Mouse (Mus musculus) layer of hippocampus, postnatal 14 days (tissue): ENCODE data around the gene Mrpl1. TPM values are rescaled to one million over a fixed set of nuclear protein-coding genes. Genes with fewer than 3 reads are reported as not detected.

Source experiments
- DNase-seq, 2 experiments: peaks; one replicate each; pipeline ENCODE4 v3.0.0; 2021 to 2022; ENCODE audit warnings: low spot score in 2 of 2, mixed read lengths in 1 of 2
- total RNA-seq, 2 experiments: library from RNA; stranded (reverse); gene quantifications; 2 replicates each; pipeline ENCODE4 v1.2.3; 2021

Gene Mrpl1
- total RNA-seq, 2 experiments from 2014 or later, result 16.4 to 16.7 TPM

DNA sequence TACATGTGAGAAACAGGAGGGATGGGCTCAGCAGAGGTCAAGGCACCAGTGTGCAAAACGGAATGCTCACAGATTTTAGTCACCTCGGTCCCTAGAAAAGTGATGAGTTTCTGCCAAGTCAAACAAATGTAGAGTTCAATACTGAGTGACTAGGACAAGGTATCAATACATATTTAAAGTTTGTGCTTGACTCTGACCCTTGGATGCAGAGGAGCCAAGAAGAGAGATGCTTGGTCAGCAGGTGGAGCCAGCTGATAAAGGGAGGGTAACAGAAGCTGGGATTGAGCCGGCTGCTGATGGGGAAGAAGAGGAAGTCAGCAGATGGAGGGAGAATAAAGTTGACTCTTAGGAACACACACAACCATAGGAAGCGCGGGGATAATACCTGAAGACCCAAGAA, 97.5 kb downstream of the Mrpl1 start:
- no peak for DNase-seq

DNA sequence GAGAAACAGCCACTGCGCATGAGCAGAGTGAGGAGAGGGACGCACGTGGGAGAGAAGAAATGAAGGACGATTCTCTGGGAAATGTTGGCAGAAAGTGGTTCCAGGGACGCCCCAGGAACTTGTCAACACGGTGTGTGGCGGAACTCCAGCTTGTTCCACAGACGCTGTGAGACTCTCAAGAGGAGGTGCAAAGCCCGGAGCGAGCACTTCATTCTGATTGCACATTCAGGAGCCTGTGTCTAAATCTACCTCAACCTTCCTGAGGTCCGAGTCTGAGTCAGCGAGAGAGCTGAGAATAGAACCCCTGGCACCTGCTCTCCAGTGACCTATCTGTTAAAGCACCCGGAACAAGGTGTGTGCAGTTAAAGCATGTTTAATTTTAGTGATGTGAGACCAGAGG, 98.8 kb downstream of the Mrpl1 start:
- no peak for DNase-seq

DNA sequence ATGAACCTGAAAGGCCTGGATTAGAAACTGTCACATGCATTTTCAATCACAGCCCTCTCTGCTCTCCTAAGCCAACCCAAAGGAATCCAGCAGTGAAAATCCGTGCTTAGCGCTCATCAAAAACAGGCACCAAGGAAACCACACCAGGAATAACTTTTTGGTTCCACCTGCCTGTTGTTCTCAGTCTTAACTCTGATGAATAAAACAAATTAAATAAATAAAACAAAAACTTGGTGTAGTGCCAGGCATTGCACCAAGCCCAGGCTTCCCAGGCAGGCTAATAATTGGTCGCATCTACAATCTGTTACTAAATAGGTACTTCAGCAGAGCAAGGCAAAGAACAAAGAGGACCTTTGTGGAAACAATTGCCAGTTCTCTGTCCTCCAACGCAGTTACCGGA, 99.4 kb downstream of the Mrpl1 start:
- peak in 1 of 2 experiments; percentile 48 for DNase-seq

DNA sequence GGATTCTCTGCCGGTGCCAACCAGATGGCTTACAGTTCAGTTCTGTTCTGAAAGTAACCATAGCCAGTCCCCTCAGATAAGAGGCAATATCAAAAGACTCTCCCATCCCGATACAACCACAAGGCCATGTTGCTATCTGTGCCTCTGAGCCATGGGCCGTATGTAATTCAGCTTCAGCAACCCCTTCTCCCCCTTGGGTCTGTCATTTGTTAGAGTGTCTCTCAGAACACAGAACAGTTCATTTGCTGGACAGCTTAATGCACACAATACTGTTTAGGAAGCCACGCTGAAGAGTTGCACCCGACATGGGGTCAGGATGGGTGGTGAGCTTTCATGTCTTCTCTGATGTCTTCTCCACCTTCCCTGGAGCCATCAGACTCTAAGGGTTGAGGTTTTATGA, 100.3 kb downstream of the Mrpl1 start:
- no peak for DNase-seq

DNA sequence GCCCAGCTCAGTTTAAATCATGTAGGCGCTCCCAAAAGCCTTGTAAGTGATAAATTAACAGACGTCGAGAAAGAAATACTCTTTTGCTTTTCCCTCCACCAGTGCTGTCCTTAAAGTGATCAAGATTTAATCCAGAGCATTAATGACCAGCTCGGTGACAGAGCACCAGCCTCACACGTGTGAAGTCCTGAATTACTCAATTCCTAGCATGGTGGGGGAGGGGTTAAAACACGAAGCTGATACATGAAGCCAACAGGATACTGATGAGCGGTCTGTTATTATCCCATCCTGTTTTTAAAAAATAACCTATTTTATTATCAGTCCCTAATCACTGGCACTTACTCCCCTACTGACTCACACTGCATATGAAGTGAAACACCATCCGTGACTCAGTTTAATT, 102.4 kb downstream of the Mrpl1 start:
- no peak for DNase-seq

Other genes with a start within 250 kb of the Mrpl1 start
- gene Cnot6l, start 45.3 kb upstream of the Mrpl1 start, total RNA-seq, result 10 to 100 TPM; 59.2 to 88.4 TPM
- 10 to 100 TPM; 11.8 to 13.9 TPM for gene Fras1, start 164.5 kb downstream of the Mrpl1 start, total RNA-seq